Mouse (Mus musculus) brain, embryonic 14.5 days (tissue): ENCODE measurements around the gene Hpse2.

Source experiments
- CTCF ChIP-seq: fragments of 200-500 bp; IDR thresholded peaks from 2 replicates; pipeline ENCODE4 v1.5.1; 2012; ENCODE audit warnings: inconsistent platforms, mild to moderate bottlenecking, moderate library complexity, borderline replicate concordance; ENCODE audit not compliant: insufficient read depth, insufficient read length; ENCODE audit errors: extremely low read depth
- POLR2A ChIP-seq: fragments of 200-500 bp; IDR thresholded peaks from 2 replicates; pipeline ENCODE4 v1.6.1; 2012; ENCODE audit warnings: mild to moderate bottlenecking, inconsistent platforms, borderline replicate concordance; ENCODE audit not compliant: poor library complexity, insufficient read depth, insufficient read length, severe bottlenecking; ENCODE audit errors: extremely low read depth

DNA sequence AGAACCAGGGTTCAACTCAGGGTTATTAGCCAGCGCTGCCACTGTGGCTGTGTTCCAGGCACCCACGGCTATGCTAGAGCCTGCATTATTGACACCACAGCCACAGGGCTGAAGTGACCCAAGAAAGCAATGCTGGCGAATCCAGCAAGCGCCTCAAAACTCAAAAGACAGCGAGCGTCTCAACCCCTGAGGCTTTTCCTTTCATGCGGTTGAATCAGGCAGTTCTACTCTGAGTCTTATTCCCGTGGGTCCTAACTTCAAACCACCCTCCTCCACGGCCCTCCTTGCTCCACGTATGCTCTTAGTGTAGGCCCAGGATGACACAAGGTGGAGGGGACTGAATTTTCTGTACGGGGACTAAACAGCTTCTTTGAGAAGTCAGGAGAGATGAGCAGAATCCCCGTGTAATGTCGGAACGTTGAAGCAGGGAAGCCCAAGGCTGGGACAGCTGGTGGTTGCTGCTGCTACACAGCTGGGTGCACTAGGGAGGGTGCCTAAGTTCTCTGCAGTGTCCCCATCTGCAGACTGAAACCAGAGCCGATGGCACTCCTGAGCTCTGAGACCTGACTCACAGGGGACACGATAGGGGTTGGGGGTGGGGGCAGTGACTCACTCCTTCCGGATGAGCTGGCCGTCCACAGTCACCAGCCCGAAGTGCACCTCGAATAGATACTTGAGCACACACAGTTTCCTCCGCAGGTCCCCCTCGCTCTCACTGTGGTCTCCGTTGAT, 617.8 kb downstream of the Hpse2 start:
- TF ChIP-seq POLR2A, result no peak
- no peak for TF ChIP-seq CTCF
